Mouse (Mus musculus) stomach, postnatal 0 days (tissue): ENCODE measurements around the gene Eif4h. TPM values are rescaled to one million over a fixed set of nuclear protein-coding genes. Genes with fewer than 3 reads are reported as not detected.

Experiments
- ATAC-seq: fragments of 200-750 bp; cut with Nextera tagmentation; 2 replicates; pipeline ENCODE4 v1.8.0; 2017; ENCODE audit not compliant: low FRiP score, low TSS enrichment
- DNase-seq: peaks from one replicate; pipeline ENCODE4 v3.0.0-alpha.2; 2016; ENCODE audit warnings: low spot score
- H3K27ac ChIP-seq: fragments of 300-500 bp; sonication (generic); replicated peaks from 2 replicates; pipeline ENCODE4 v1.5.1; 2014; ENCODE audit warnings: mild to moderate bottlenecking, control low read depth
- H3K27me3 ChIP-seq: fragments of 300-500 bp; sonication (generic); 2 replicates; pipeline ENCODE4 v1.6.1; 2014; ENCODE audit warnings: low read length; ENCODE audit not compliant: control insufficient read depth, insufficient read depth
- H3K36me3 ChIP-seq: fragments of 300-500 bp; sonication (generic); 2 replicates; pipeline ENCODE4 v1.6.1; 2014; ENCODE audit warnings: low read length, mixed read lengths; ENCODE audit not compliant: control insufficient read depth, insufficient read depth
- H3K4me1 ChIP-seq: fragments of 300-500 bp; sonication (generic); replicated peaks from 2 replicates; pipeline ENCODE4 v1.6.1; 2014; ENCODE audit warnings: antibody characterized with exemption; ENCODE audit not compliant: control insufficient read depth, insufficient read depth
- H3K4me2 ChIP-seq: fragments of 300-500 bp; sonication (generic); replicated peaks from 2 replicates; pipeline ENCODE4 v1.6.1; 2014; ENCODE audit warnings: low read depth, mild to moderate bottlenecking, control low read depth, moderate library complexity
- H3K4me3 ChIP-seq: fragments of 300-500 bp; sonication (generic); 2 replicates; pipeline ENCODE4 v1.5.1; 2014; ENCODE audit warnings: low read depth, low read length, control low read depth
- H3K9ac ChIP-seq: fragments of 300-500 bp; sonication (generic); 2 replicates; pipeline ENCODE4 v1.6.1; 2014; ENCODE audit warnings: mild to moderate bottlenecking, low read length, control low read depth, mixed read lengths
- H3K9me3 ChIP-seq: fragments of 300-500 bp; sonication (generic); 2 replicates; pipeline ENCODE4 v1.6.1; 2016; ENCODE audit warnings: low read length; ENCODE audit not compliant: control insufficient read depth
- CTCF ChIP-seq: IDR thresholded peaks from 2 replicates; pipeline ENCODE4 v1.5.1; 2016; ENCODE audit warnings: antibody characterized with exemption, low read depth, mild to moderate bottlenecking, moderate library complexity
- EP300 ChIP-seq: optimal IDR thresholded peaks from 2 replicates; pipeline ENCODE3; 2016; ENCODE audit warnings: antibody characterized with exemption
- WGBS: fragments of 180-500 bp; shearing (Covaris S2); extraction: QIAGEN DNeasy Blood & Tissue Kit; methylation state at CpG from one replicate; pipeline ENCODE4 v1.1.7; 2014; 5-methylcytosine and 5-hydroxymethylcytosine counted together
- polyA plus RNA-seq: library from polyadenylated mRNA; unstranded; fragments of >200 nt; fragmentation: Nextera tagmentation; extraction: Ambion mirVana; gene quantifications from 2 replicates; pipeline ENCODE4 v1.2.1, GENCODE M21; 2015

The Eif4h gene
- polyA plus RNA-seq, 1 experiment from 2014 or later = 238 TPM

- H3K4me2 ChIP-seq = peak overlapping the region; percentile 60
- no peaks in the 10 kb centered on the region for H3K27me3 ChIP-seq
Measured at GRCm38 (mm10) chr5:134675956-134676759, 36.9 kb upstream of the Eif4h start.

GRCm38 (mm10) chr5:134674977-134675376, 35.7 kb upstream of the Eif4h start:
- Histone ChIP-seq H3K36me3 (no peaks in the 10 kb centered on the region), H3K4me3 (no peak overlapping the region), H3K4me2 (no peak overlapping the region), H3K9ac (peak overlapping the region; percentile 60), H3K27me3 (no peaks in the 10 kb centered on the region), H3K4me1 (peaks cover 9% of the 10 kb centered on the region), H3K27ac (no peak overlapping the region), H3K9me3 (no peaks in the 10 kb centered on the region)
- ATAC-seq (no peak), DNase-seq (no peak)
- WGBS = 71% methylated on average over 5 of the region's 5 CpGs
- TF ChIP-seq CTCF (no peak), EP300 (no peak)

More at GRCm38 (mm10) chr5:134675956-134676759, 36.9 kb upstream of the Eif4h start:
- 4% methylated on average over 14 of the region's 14 CpGs for WGBS
- peaks cover 15% of the 10 kb centered on the region for H3K4me1 ChIP-seq
- no peaks in the 10 kb centered on the region for H3K9me3 ChIP-seq
- H3K4me3 ChIP-seq = peak overlapping the region; percentile 29
- peak overlapping the region; percentile 90 for H3K27ac ChIP-seq
- peak; percentile 80 for DNase-seq
- peak; percentile 66 for ATAC-seq
- peak overlapping the region; percentile 60 for H3K9ac ChIP-seq
- H3K36me3 ChIP-seq = no peaks in the 10 kb centered on the region
- TF ChIP-seq CTCF (0 out of 2 replicates have a peak, but pooled peaks have one; percentile 3), EP300 (peak; percentile 56)

GRCm38 (mm10) chr5:134672611-134673010, 33.3 kb upstream of the Eif4h start:
- no peak for ATAC-seq
- Histone ChIP-seq H3K27ac (no peak overlapping the region), H3K4me2 (no peak overlapping the region), H3K9ac (no peak overlapping the region), H3K4me1 (peaks cover 2% of the 10 kb centered on the region; the same call in 1 of the 2 replicates), H3K36me3 (peaks cover 3% of the 10 kb centered on the region; the same call in 1 of the 2 replicates), H3K9me3 (no peaks in the 10 kb centered on the region), H3K27me3 (no peaks in the 10 kb centered on the region), H3K4me3 (no peak overlapping the region)
- WGBS = 93% methylated on average over 6 of the region's 6 CpGs
- no peak for DNase-seq
- TF ChIP-seq CTCF (no peak), EP300 (no peak)

- H3K4me2 ChIP-seq = no peak overlapping the region
- no peak overlapping the region for H3K4me3 ChIP-seq
- H3K4me1 ChIP-seq = peaks cover 2% of the 10 kb centered on the region; the same call in 1 of the 2 replicates
- 87% methylated on average over 1 of the region's 1 CpGs for WGBS
- peaks cover 3% of the 10 kb centered on the region; the same call in 1 of the 2 replicates for H3K36me3 ChIP-seq
- H3K27me3 ChIP-seq = no peaks in the 10 kb centered on the region
- no peak overlapping the region for H3K27ac ChIP-seq
- no peak for ATAC-seq
- TF ChIP-seq EP300 (no peak), CTCF (no peak)
- no peak for DNase-seq
- H3K9me3 ChIP-seq = no peaks in the 10 kb centered on the region
- no peak overlapping the region for H3K9ac ChIP-seq
Measured at GRCm38 (mm10) chr5:134672198-134672516, 32.9 kb upstream of the Eif4h start.

GRCm38 (mm10) chr5:134671335-134672197, 32.3 kb upstream of the Eif4h start:
- WGBS = 64% methylated on average over 17 of the region's 17 CpGs
- Histone ChIP-seq H3K4me1 (peaks cover 2% of the 10 kb centered on the region; the same call in 1 of the 2 replicates), H3K4me3 (no peak overlapping the region), H3K4me2 (no peak overlapping the region), H3K9me3 (no peaks in the 10 kb centered on the region), H3K27ac (no peak overlapping the region; the same call in 1 of the 2 replicates), H3K9ac (no peak overlapping the region), H3K36me3 (peaks cover 3% of the 10 kb centered on the region; the same call in 1 of the 2 replicates), H3K27me3 (no peaks in the 10 kb centered on the region)
- ATAC-seq = no peak
- no peak for TF ChIP-seq CTCF
- TF ChIP-seq EP300 = no peak
- no peak for DNase-seq
